Mouse (Mus musculus): ENCODE measurements around the gene Gm6034.
"Not testable (repeated sequence)": the region's sequence is repeated elsewhere in the genome, so short reads cannot be mapped to it uniquely, and the experiment has no call there.

DNA sequence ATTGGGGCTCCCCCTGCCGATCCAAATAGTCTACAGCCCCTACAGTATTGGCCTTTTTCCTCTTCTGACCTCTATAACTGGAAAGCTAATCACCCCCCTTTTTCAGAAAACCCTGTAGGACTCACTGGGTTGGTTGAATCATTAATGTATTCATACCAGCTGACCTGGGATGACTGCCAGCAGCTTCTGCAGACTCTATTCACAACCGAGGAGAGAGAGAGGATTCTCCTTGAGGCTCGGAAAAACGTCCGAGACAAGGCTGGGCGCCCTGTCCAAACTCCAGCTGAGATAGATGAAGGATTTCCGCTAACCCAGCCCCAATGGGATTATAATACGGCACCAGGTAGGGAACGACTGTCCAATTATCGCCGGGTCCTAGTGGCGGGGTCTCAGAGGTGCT, 59.3 kb downstream of the Gm6034 start:
- TF ChIP-seq CTCF (IDR thresholded peaks at IDR 0.05; ENCODE audit: control insufficient read depth, insufficient read depth, low read length); POLR2A (IDR thresholded peaks at IDR 0.05; ENCODE audit: borderline replicate concordance, control insufficient read depth, low read depth, low read length): not testable (repeated sequence)
